Mouse (Mus musculus): Measurements from ENCODE around the gene Pdcd4. TPM values are rescaled to one million over a fixed set of nuclear protein-coding genes. Genes with fewer than 3 reads are reported as not detected.

Gene Pdcd4
- total and polyA plus RNA-seq, 2 experiments from 2014 or later, result 4.2 to 28.6 TPM

- no peak overlapping the region for H3K9ac ChIP-seq (replicated peaks; ENCODE audit: low read depth, low read length)
- no peak for TF ChIP-seq EP300 (IDR thresholded peaks at IDR 0.05; ENCODE audit: low read depth)
- no peak for TF ChIP-seq CTCF (IDR thresholded peaks at IDR 0.05; ENCODE audit: low read depth)
- H3K36me3 ChIP-seq (replicated peaks; ENCODE audit: control insufficient read depth, insufficient read depth, low read length), result no peaks in the 10 kb centered on the region
- no peak overlapping the region for H3K4me3 ChIP-seq (ENCODE audit: low read depth, low read length)
- ATAC-seq (ENCODE audit: insufficient read depth, low read depth), result no peak
- 84% methylated on average over 6 of the region's 6 CpGs for WGBS
- no peaks in the 10 kb centered on the region for H3K27me3 ChIP-seq (ENCODE audit: control insufficient read depth, insufficient read depth, low read length)
- H3K4me1 ChIP-seq (ENCODE audit: control insufficient read depth, insufficient read depth), result no peaks in the 10 kb centered on the region; the same call in 1 of the 2 replicates
- no peak for DNase-seq (ENCODE audit: low spot score)
- H3K4me2 ChIP-seq (ENCODE audit: low read depth, low read length), result no peak overlapping the region
- H3K9me3 ChIP-seq (replicated peaks; ENCODE audit: control insufficient read depth, low read length), result no peaks in the 10 kb centered on the region
- H3K27ac ChIP-seq (ENCODE audit: low read depth), result no peak overlapping the region
These were observed 18.9 kb upstream of the Pdcd4 start for GRCm38 (mm10) chr19:53872994-53873713.

- TF ChIP-seq EP300 (IDR thresholded peaks at IDR 0.05; ENCODE audit: low read depth) (no peak), CTCF (IDR thresholded peaks at IDR 0.05; ENCODE audit: low read depth) (no peak)
- no peak for ATAC-seq (ENCODE audit: insufficient read depth, low read depth)
These were observed 16.8 kb upstream of the Pdcd4 start for GRCm38 (mm10) chr19:53875246-53875645.

GRCm38 (mm10) chr19:53877779-53878178 lies 14.3 kb upstream of the Pdcd4 start:
- Histone ChIP-seq H3K27ac (ENCODE audit: low read depth) (no peak overlapping the region), H3K4me1 (ENCODE audit: control insufficient read depth, insufficient read depth) (no peaks in the 10 kb centered on the region; the same call in 1 of the 2 replicates), H3K4me3 (ENCODE audit: low read depth, low read length) (no peak overlapping the region), H3K36me3 (replicated peaks; ENCODE audit: control insufficient read depth, insufficient read depth, low read length) (no peaks in the 10 kb centered on the region), H3K4me2 (ENCODE audit: low read depth, low read length) (no peak overlapping the region), H3K9ac (replicated peaks; ENCODE audit: low read depth, low read length) (no peak overlapping the region), H3K27me3 (ENCODE audit: control insufficient read depth, insufficient read depth, low read length) (no peaks in the 10 kb centered on the region), H3K9me3 (replicated peaks; ENCODE audit: control insufficient read depth, low read length) (no peaks in the 10 kb centered on the region)
- 39% methylated on average over 1 of the region's 1 CpGs for WGBS
- no peak for TF ChIP-seq EP300 (IDR thresholded peaks at IDR 0.05; ENCODE audit: low read depth)
- TF ChIP-seq CTCF (IDR thresholded peaks at IDR 0.05; ENCODE audit: low read depth), result no peak
- no peak for DNase-seq (ENCODE audit: low spot score)
- ATAC-seq (ENCODE audit: insufficient read depth, low read depth), result no peak

More at GRCm38 (mm10) chr19:53875246-53875645, 16.8 kb upstream of the Pdcd4 start:
- Histone ChIP-seq H3K36me3 (replicated peaks; ENCODE audit: control insufficient read depth, insufficient read depth, low read length) (no peaks in the 10 kb centered on the region), H3K4me1 (ENCODE audit: control insufficient read depth, insufficient read depth) (no peaks in the 10 kb centered on the region; the same call in 1 of the 2 replicates), H3K27me3 (ENCODE audit: control insufficient read depth, insufficient read depth, low read length) (no peaks in the 10 kb centered on the region), H3K4me3 (ENCODE audit: low read depth, low read length) (no peak overlapping the region), H3K27ac (ENCODE audit: low read depth) (no peak overlapping the region), H3K9ac (replicated peaks; ENCODE audit: low read depth, low read length) (no peak overlapping the region), H3K4me2 (ENCODE audit: low read depth, low read length) (no peak overlapping the region), H3K9me3 (replicated peaks; ENCODE audit: control insufficient read depth, low read length) (no peaks in the 10 kb centered on the region)
- no peak for DNase-seq (ENCODE audit: low spot score)
- WGBS, result 79% methylated on average over 6 of the region's 6 CpGs

GRCm38 (mm10) chr19:53880460-53880859 lies 11.6 kb upstream of the Pdcd4 start:
- H3K27me3 ChIP-seq (ENCODE audit: control insufficient read depth, insufficient read depth, low read length), result no peaks in the 10 kb centered on the region
- WGBS, result 64% methylated on average over 1 of the region's 1 CpGs
- H3K4me1 ChIP-seq (ENCODE audit: control insufficient read depth, insufficient read depth), result no peaks in the 10 kb centered on the region
- no peaks in the 10 kb centered on the region for H3K9me3 ChIP-seq (replicated peaks; ENCODE audit: control insufficient read depth, low read length)
- H3K4me2 ChIP-seq (ENCODE audit: low read depth, low read length), result no peak overlapping the region
- no peaks in the 10 kb centered on the region for H3K36me3 ChIP-seq (replicated peaks; ENCODE audit: control insufficient read depth, insufficient read depth, low read length)
- H3K9ac ChIP-seq (replicated peaks; ENCODE audit: low read depth, low read length), result no peak overlapping the region
- H3K4me3 ChIP-seq (ENCODE audit: low read depth, low read length), result no peak overlapping the region
- DNase-seq (ENCODE audit: low spot score) (no peak), ATAC-seq (ENCODE audit: insufficient read depth, low read depth) (no peak)
- no peak for TF ChIP-seq EP300 (IDR thresholded peaks at IDR 0.05; ENCODE audit: low read depth)
- no peak for TF ChIP-seq CTCF (IDR thresholded peaks at IDR 0.05; ENCODE audit: low read depth)
- H3K27ac ChIP-seq (ENCODE audit: low read depth), result no peak overlapping the region

GRCm38 (mm10) chr19:53881786-53882185 lies 10.2 kb upstream of the Pdcd4 start:
- Histone ChIP-seq H3K4me1 (ENCODE audit: control insufficient read depth, insufficient read depth) (no peaks in the 10 kb centered on the region), H3K4me2 (ENCODE audit: low read depth, low read length) (no peak overlapping the region), H3K27ac (ENCODE audit: low read depth) (no peak overlapping the region), H3K27me3 (ENCODE audit: control insufficient read depth, insufficient read depth, low read length) (no peaks in the 10 kb centered on the region), H3K4me3 (ENCODE audit: low read depth, low read length) (no peak overlapping the region), H3K9ac (replicated peaks; ENCODE audit: low read depth, low read length) (no peak overlapping the region), H3K9me3 (replicated peaks; ENCODE audit: control insufficient read depth, low read length) (no peaks in the 10 kb centered on the region), H3K36me3 (replicated peaks; ENCODE audit: control insufficient read depth, insufficient read depth, low read length) (no peaks in the 10 kb centered on the region)
- ATAC-seq (ENCODE audit: insufficient read depth, low read depth) (no peak), DNase-seq (ENCODE audit: low spot score) (no peak)
- no peak for TF ChIP-seq EP300 (IDR thresholded peaks at IDR 0.05; ENCODE audit: low read depth)
- TF ChIP-seq CTCF (IDR thresholded peaks at IDR 0.05; ENCODE audit: low read depth), result no peak
- 69% methylated on average over 5 of the region's 5 CpGs for WGBS

- Histone ChIP-seq H3K4me2 (ENCODE audit: low read depth, low read length) (no peak overlapping the region), H3K27me3 (ENCODE audit: control insufficient read depth, insufficient read depth, low read length) (no peaks in the 10 kb centered on the region), H3K36me3 (replicated peaks; ENCODE audit: control insufficient read depth, insufficient read depth, low read length) (no peaks in the 10 kb centered on the region), H3K9ac (replicated peaks; ENCODE audit: low read depth, low read length) (no peak overlapping the region), H3K4me1 (ENCODE audit: control insufficient read depth, insufficient read depth) (peaks cover under 1% of the 10 kb centered on the region; the same call in 1 of the 2 replicates), H3K9me3 (replicated peaks; ENCODE audit: control insufficient read depth, low read length) (no peaks in the 10 kb centered on the region), H3K27ac (ENCODE audit: low read depth) (no peak overlapping the region), H3K4me3 (ENCODE audit: low read depth, low read length) (no peak overlapping the region)
- ATAC-seq (ENCODE audit: insufficient read depth, low read depth) (no peak), DNase-seq (ENCODE audit: low spot score) (no peak)
- TF ChIP-seq EP300 (IDR thresholded peaks at IDR 0.05; ENCODE audit: low read depth) (no peak), CTCF (IDR thresholded peaks at IDR 0.05; ENCODE audit: low read depth) (no peak)
- WGBS, result 73% methylated on average over 10 of the region's 10 CpGs
These were observed 6.6 kb upstream of the Pdcd4 start for GRCm38 (mm10) chr19:53885450-53885849.
